Mouse (Mus musculus) yolk sac, embryonic 10.5 days (tissue): ENCODE data around the gene Camkmt.

Experiments
- DNase-seq: peaks from one replicate; pipeline ENCODE4 v3.0.0-alpha.2; 2017; ENCODE audit warnings: low spot score

The Camkmt gene

DNA sequence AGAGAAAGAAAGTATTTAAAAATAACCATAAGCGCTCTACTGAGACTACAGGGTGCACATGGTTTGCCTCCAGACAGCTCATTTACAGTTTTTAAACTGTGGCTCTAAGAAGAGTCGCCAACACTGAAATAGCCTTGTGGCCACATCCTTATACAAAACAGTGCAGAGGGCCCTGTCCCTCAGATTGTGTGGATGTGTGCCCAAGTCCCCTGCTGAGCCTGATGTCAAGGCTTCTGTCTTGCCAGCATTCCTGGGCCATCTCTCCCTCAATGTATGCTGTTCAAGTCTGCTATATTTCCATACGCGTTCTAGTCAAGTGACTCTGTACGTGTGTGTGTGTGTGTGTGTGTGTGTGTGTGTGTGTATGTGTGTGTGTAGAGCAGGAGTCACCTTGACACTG, 201.2 kb downstream of the Camkmt start:
- no peak for DNase-seq

DNA sequence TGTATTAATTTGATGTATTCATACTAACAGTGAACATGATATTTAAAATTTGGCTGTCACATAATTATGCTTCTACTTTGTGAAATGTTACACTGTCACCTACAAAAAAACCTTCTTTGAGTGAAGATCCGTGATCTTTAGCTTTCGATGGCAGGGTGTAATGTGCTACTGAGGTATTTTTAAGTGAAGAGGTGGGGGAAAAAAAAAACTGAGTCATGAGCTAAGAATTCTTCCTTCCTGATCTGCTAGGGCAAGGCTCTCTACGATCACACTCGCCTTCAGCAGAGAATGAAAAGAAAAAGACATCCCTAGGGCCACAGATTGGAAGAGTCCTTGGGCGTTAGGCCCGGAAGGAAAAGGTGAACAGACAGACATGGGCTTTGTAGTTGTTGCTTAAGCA, 201.9 kb downstream of the Camkmt start:
- no peak for DNase-seq

DNA sequence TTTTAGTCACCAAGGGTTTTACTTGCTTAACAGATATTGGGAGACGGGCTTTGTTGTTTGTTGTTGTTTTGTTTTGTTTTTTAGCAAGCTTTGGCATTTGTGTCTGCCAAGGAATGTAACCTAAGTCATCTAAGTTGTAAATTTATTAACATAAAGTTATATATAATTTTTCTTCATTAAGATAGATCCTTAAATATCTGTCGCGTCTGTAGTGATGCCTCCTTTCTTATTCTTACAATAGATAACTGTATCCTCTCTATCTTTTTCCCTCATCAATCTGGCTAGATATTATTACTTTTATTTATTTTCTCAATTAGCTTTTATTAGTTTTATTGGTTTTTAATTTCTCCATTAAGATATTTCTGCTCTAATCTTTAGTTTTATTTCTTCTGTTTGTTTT, 213.3 kb downstream of the Camkmt start:
- no peak for DNase-seq

DNA sequence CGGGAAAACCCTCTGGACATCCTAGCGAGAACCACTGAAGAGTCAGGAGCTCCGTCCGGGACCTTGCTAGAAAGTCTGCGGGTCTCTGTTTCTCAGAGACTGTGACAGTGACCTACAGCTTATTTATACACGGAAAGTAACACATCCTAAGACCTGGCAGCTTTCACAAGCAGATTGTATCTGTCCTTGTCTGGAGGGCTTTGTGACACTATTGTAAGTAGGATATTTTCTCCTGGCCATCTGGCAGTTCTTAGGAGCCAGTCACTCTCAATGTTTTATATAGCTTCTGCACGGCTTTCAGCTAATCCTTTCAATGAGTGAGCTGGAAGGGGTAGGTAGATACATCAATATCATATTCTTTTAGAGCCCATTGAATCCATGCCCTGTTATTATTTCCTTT, 218.2 kb downstream of the Camkmt start:
- DNase-seq: no peak

DNA sequence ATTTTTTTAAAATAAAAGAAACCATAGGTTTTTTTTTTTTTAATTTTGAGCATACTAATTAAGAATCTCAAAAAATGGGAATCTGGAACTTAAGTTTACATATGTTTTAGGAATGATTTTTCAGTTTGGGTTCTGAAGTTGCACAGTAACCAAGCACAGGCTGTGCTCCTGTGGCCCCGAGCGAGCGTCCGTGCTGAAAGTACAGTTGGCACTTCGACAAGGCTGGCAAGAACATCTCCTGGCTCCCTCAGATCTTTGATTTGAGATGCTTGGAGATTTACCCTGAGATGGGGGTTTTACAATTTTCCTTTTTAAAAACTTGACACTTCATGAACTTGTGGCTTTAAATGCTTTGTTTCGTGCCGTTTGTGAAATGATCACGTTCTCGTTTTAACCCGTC, 218.7 kb downstream of the Camkmt start:
- DNase-seq: no peak

DNA sequence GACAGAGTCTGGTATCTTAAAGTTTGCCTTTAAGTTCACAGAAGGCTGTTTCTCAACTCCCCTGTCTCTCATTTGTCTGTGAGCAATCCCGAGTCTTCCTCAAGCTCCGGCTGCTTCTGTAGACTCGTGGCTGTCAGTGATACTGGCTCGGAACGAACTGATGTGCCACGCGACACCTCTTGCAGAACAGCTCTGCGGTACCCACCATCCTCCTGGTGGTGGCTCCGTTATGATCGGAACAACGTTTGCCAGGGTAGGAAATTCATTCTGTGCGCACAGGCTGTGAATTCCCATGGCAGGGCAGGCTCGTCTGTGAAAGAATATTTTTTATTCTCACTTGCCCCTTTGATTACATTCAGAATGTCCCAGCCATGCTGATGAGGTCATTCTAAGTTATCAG, 221.0 kb downstream of the Camkmt start:
- DNase-seq: no peak

DNA sequence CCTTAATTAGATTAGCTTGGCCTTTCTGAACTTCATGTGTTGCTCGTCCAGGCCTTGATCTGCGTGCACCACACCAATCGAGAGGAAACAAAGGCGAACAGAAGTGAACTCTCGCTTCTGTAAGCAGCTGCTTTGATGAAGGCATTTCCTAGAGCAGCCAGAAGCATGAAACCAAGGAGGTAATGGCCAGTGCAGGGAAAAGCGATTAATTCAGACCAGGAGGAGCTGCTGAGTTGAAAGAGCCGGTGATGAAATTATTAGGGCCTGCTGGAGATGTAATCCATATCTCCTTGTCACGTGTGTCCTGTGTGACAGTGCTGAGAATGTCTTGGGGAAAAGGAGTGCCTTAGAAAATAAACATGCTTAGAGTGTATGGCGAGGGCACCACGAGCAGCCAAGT, 228.0 kb downstream of the Camkmt start:
- DNase-seq: no peak

DNA sequence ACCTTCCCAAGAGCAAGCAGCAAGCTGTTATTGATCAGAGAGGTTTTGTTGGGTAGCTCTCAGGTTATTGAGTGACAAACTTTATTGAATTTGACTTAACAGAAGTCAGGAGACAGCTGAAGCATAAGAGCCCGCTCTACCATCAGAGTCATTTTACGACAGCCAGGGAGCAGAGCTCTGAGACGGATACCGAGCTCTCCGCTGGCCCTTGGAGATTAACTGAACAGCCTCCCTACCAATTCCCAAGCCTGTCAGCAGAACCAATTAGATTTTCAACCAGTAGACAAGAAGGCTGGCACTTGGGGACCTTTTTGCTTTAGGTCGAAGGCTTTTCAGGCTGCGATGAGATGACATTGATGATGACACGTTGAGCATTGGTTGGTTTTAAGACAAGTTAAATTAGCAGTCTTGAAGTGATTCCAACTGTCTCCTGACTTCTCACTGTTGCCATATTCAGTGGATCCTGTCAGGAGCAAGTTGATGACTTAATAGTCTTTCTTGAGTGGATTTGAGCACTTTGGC, 229.5 kb downstream of the Camkmt start:
- DNase-seq: no peak

DNA sequence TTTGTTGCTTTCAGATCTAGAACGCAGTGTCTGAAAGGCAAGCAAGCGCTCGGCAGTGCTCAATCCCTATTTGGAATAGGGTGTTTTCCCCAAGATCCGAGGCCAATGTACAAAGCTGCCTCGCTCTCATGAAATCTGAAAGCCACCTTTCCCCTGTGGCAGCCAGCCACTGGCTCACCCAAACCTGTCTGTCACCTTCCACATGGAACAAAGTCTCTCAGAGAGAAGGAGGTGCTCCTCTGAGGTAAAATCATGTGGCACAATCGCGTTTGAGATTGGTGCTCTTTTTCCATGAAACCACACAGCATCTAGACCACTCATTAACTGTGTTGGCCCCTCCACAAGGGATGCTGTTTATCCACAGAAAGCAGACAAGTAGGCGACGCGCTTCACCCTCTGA, 238.5 kb downstream of the Camkmt start:
- DNase-seq: no peak

DNA sequence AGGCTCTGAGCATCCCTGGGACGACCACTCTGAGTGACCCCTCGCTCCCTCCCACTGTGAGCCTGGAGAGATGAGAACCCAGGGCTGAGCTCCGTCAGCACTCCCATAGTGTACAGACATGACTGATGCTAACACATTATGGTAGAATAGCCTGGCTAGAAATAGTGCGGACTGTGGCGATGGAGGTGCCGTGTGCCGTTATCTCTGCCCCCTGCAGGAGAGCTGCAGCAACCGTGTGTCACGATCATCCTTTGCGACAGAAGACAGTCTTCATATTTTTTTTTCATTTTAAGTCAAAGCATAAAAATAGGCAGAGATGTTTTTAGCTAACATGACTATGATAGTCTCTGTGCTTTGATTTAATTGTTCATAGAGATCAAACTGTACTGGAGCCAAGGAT, 245.1 kb downstream of the Camkmt start:
- DNase-seq: no peak

DNA sequence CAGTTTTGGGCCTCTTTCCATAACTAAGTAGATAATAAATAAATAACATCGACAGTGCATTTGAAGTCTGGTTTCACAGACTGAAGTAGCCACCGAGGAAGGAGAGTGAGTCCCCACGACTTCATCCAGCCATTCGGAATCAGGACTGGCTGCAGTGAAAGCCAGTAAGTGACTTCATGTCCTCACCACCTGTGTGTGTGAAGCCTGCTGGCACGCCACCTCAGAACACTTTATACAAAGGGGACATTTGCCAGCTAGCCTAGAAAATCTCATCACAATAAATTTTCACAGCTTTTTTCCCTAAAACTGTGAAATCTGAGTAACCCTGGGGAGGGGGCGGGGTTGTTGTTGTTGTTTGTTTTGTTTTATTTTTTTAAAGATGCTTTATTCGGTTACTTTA, 247.3 kb downstream of the Camkmt start:
- DNase-seq: no peak

DNA sequence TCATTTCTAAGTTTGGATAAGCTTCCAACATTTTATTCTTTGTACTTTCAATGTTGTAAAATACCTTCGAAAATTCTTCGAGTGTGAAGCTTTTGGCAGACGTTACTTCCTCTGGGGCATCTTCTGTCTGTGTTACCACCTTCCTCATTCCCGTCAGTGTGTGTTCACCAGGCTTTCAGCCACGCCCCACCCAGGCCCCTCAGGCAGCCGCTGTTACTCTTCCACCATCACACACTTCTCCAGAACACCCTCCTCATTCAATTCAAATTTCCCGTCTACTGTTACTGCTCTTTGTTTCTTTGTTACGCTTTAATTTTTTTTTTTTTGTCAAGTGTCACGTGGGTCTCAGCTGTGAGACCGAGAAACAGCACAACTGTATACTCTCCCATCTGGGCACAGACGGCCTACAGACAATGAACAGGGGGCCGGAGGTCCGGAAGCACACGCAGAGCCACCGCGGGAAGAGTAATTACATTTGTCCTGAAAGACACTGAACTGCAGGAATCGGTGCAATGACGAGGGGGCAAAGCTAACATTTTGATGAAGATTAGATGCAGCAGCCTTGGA, 250.9 kb downstream of the Camkmt start:
- DNase-seq: no peak

DNA sequence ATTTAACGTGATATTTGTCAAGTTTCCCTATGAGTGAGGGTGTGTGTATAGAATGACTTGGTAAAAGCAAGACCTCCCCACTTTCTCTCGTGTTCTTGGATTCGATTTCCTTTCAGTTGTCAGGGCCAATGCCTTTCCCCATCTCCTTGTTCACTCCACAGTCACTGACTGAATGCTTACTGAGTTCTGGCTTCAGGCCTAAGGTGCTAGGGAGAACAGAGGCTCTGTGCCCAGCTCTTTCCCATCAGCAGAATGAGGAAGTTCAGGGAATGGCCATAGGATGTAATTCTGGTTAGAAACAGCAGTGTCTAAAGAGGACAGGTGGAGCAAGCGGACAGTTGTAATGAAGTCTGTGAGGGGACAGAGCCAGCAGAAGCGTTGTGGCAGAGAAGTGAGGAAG, 252.1 kb downstream of the Camkmt start:
- DNase-seq: no peak

DNA sequence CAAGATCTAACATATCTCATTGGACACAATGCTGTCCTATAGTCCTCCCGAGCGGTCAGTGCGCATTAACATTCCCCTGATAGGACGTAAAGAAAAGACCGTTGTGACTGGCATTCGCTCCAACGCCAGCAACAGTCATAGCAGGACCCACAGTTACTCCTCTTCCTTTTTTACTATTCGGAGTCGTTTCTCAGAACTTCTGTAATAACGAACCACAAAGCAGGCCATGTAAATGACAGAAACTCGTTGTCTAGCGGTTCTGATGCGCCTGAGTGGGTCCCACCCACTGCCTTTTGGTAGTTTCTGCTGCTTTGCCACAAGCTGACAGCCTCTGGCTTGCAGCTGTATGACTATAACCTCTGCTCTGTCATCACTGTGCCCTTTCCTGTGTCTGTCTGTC, 253.1 kb downstream of the Camkmt start:
- no peak for DNase-seq

DNA sequence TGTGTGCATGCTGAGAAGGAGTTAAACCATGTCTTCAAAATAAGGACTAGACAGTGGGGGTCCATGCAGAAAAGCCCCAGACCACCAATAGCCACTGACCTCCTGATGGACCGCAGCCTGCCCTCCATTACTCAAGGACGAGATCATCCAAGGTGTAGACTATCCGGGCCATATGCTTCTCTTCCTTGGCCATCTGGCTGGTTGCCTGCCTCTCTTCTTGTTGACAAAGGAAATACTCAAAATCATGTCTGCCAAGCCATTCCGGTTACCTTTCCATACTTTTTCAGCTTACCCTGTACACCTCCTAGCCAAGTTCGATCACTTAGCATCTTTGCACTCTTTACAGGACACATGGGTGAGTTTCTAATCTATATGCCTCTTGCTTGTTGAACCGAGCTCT, 256.3 kb downstream of the Camkmt start:
- DNase-seq: no peak

DNA sequence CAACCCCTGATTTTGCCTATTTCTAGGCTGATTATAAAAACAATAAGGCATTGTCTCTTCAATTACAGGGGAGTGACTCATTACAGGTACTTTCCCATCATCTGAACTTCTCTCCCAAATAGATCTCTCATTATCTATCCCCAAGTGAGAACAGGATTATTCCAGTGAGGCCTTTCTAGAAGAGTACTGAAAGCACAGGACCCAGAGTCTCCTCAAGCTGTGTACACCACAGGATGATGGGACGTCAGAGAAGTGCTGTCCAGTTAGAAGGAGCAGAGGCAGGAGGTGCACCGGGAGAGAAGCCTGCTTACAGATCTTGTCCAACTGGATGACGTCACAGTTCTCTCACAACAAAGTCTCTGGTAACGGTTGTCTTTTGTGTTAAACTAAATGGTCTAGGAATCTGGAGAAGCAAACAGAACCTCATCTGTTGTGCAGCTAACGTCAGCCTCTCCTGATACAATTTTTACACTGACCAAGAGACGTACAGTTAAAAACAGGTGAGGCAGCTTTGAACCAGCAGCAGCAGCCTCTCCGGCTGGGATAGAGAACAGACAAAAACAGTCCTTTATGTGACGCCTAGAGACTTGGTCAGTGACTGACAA, 259.1 kb downstream of the Camkmt start:
- DNase-seq: no peak

DNA sequence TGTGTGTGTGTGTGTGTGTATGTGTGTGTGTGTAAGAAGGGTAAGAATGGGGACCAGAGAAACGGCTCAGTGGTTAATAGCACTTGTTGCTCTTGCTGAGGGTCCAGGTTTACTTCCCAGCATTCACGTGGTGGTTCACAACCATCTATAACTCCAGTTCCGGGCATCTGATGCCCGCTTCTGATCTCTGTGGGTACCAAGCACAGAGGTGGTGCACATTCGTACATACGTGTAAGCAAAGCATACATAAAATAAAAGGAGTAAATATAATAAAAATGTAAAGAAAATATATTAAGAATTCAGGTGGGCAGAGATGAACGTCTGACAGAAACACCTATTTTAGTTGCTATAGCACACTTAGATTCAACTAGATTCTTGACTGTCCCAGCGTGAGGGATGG, 260.9 kb downstream of the Camkmt start:
- no peak for DNase-seq

DNA sequence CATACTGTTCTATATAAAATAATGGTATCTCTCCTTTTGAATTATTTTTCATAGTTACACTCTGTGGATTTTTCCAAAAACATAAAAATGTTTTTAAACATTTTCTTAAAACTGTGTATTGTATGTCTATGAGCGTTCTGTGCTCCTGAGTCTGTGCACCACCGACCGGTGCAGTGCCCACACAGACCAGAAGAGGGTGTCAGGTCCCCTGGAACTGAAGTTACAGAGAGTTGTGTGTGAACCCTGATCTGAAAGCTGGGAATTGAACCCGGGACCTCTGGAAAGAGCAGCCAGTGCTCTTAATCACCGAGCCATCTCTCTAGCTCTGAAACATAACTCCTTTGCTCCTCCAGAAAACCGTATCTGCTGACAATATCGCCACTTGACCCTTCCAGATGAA, 262.4 kb downstream of the Camkmt start:
- no peak for DNase-seq

DNA sequence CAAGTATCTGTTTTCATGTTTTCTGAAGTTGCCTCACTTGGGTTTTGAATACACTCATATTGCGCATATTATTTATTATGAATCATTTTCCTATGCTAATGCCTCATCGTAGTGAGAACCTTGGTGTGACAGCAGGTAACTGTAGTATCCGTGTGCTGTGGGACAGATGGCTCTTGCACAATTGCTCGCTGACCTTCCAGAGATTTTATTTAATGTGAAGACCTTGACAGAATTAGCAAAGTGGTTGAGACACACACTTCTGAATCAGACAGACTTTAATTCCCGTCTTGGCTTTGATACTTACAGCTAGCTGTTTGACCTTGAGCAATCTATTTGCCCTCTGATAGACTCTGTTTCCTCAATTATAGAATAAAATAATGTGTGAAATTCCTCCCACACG, 262.8 kb downstream of the Camkmt start:
- no peak for DNase-seq

DNA sequence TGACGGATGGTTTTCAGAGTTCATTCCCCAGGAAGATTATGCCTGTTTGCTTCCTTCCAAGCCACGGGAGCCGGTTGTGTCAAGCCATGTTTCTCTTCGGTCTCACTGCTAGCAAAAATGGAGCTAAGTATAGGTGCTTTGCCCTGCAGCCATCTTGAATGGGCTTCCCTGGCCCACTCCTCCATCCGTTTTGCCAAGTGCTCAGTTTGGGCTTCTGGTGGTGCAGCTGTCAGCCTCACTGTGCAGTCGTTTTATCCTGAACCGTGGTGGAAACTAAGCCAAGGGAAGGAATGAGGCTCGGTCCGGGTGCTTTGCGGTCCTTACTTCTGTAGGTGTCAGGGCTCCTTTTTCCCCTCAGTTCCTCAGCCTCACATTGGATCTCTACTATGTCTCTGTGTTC, 263.3 kb downstream of the Camkmt start:
- DNase-seq: no peak

DNA sequence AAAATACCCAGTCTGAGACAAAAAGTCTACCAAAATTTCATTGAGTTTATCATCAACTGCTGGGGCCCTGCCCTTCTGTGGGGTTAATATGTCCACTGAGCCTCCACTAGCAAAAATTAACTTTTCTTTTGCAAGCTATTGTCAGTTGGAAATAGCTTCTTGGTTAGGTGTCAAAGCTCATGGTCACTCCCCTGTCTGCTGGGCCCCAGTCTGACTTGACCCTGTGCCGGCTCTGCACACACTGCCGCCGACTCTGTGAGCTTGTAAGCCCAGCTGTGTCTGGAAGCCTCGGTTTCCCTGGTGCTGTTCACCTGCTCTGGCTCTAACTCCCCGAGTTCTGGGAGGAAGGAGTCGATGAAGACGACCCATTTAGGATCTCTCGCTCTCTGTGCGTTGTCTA, 265.0 kb downstream of the Camkmt start:
- no peak for DNase-seq

DNA sequence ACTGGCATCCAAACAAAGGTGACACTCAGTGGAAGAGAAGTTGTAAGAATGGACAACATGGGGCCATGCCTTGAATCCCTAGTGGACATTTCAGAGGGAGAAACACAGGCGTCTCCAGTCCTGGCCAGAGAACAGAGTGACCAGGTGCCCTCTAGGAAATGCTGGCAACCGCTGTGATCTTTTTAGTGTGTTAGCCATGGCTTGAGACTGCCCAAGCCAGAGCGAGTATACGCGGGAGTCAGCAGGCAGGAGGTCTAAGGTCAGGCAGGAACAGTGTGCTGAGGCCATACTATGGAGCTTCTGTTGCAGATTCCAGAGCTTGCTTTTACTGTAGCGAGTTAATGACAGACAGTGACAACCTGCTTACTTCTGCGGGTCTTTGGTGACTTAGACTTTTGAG, 270.7 kb downstream of the Camkmt start:
- DNase-seq: no peak

DNA sequence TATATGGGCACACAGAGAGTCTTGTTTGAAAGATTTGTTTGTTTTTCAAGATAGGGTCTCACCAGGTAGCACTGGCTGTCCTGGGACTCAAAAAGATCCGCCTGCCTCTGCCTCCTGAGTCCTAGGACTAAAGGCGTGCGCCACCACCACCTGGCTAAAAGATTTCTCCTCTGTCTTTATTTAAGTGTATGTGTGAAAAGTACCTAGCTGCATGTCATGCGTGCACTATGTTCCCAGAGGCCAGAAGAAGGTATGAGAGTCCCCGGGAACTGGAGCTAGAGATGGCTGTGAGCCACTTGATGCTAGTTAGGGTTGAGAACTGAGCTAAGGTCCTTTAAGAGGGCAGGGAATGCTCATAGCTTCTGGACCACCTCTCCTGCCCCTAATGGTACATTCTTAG, 277.0 kb downstream of the Camkmt start:
- DNase-seq: no peak

DNA sequence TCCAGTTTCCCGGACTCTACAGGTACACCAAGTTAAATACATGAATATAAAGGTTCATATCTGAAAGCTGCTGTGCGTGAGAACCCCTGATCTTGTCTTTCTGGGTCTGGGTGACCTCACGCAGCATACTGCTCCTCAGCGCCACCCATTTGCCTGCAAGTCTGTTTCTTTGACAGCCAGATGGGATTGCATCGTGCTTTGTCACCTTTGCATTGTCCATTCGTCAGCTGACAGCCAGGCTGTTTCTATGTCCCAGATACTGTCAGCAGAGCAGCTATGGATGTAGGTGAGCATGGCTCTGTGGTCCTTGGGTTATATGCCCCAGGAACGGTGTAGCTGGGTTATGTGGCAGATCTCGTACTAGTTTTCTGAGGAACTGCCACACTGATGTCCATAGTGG, 278.4 kb downstream of the Camkmt start:
- no peak for DNase-seq
